Mouse (Mus musculus): ENCODE data around the gene Fignl1. TPM values are rescaled to one million over a fixed set of nuclear protein-coding genes. Genes with fewer than 3 reads are reported as not detected.

The Fignl1 gene
- total and polyA plus RNA-seq, 3 experiments, result 82.8 to 189 (median 98.5) TPM

GRCm38 (mm10) chr11:11844367-11844971 lies 35.7 kb upstream of the Fignl1 start:
- Histone ChIP-seq H3K4me1 (ENCODE audit: control insufficient read depth in 1 of 2, insufficient read depth in 2 of 2) (peaks cover 3 to 19% of the 10 kb centered on the region in 2 experiments; a peak in 3 of 4 replicates), H3K4me2 (ENCODE audit: insufficient read depth, low read depth, poor library complexity, severe bottlenecking) (no peak overlapping the region), H3K79me2 (replicated peaks; ENCODE audit: control insufficient read depth, extremely low read depth, insufficient read depth, poor library complexity, severe bottlenecking) (no peaks in the 10 kb centered on the region), H3K4me3 (replicated peaks in 1 of 3; ENCODE audit: low read depth in 2 of 3, low read length in 2 of 3, poor library complexity in 1 of 3) (no peak overlapping the region), H3K9me3 (replicated peaks; ENCODE audit: low read length) (no peaks in the 10 kb centered on the region), H3K27me3 (replicated peaks) (no peaks in the 10 kb centered on the region), H3K36me3 (replicated peaks in 1 of 2; ENCODE audit: control insufficient read depth in 1 of 2, insufficient read depth in 1 of 2, low read length in 1 of 2) (no peaks in the 10 kb centered on the region), H3K9ac (ENCODE audit: insufficient read depth, low read depth) (no peak overlapping the region), H3K27ac (ENCODE audit: insufficient read depth, low read depth) (no peak overlapping the region)
- DNase-seq (ENCODE audit: extremely low read depth), result peak; percentile 44
- in situ Hi-C loops (cut with MboI; ENCODE audit: low pct_ligation_motif_present, low pct_unique_long_range_greater_than_20kb, low sequenced_read_pairs), result loop anchor here (5.0 kb wide), 1 partner anchor 38 kb away; no protein-coding TSS in a partner anchor
- dilution Hi-C loops (cut with MboI; ENCODE audit: extremely low pct_ligation_motif_present, extremely low pct_unique_long_range_greater_than_20kb, low sequenced_read_pairs), result no loop called here
- TF ChIP-seq CTCF (conservative IDR thresholded peaks at IDR 0.05 in 1 of 2, IDR thresholded peaks at IDR 0.05 in 1 of 2; ENCODE audit: low read depth in 2 of 2, low read length in 2 of 2) (peak in 1 of 2 experiments; percentile 94; a peak in 2 of 4 replicates), ZC3H11A (IDR thresholded peaks at IDR 0.05; ENCODE audit: low read depth, low read length) (peak; percentile 83), RAD21 (IDR thresholded peaks at IDR 0.05; ENCODE audit: low read depth, low read length) (peak; percentile 81), NELFE (IDR thresholded peaks at IDR 0.05; ENCODE audit: low read depth, low read length) (peak; percentile 39; the same call in 1 of the 2 replicates), ELF1 (IDR thresholded peaks at IDR 0.05; ENCODE audit: low read depth, low read length) (peak; percentile 27; the same call in 1 of the 2 replicates), SMC3 (IDR thresholded peaks at IDR 0.05; ENCODE audit: low read depth, low read length) (peak; percentile 97), ZKSCAN1 (IDR thresholded peaks at IDR 0.05; ENCODE audit: borderline replicate concordance, low read depth, low read length) (no peak), EP300 (IDR thresholded peaks at IDR 0.05; ENCODE audit: low read length) (no peak)

GRCm38 (mm10) chr11:11841590-11841989 lies 32.8 kb upstream of the Fignl1 start:
- TF ChIP-seq USF1 (IDR thresholded peaks at IDR 0.05; ENCODE audit: low read depth, low read length), result no peak
- DNase-seq (ENCODE audit: extremely low read depth), result no peak
- Histone ChIP-seq H3K27me3 (replicated peaks) (no peaks in the 10 kb centered on the region), H3K4me1 (ENCODE audit: control insufficient read depth in 1 of 2, insufficient read depth in 2 of 2) (peaks cover 3 to 13% of the 10 kb centered on the region in 2 experiments; a peak in 3 of 4 replicates), H3K36me3 (replicated peaks in 1 of 2; ENCODE audit: control insufficient read depth in 1 of 2, insufficient read depth in 1 of 2, low read length in 1 of 2) (no peaks in the 10 kb centered on the region), H3K9ac (ENCODE audit: insufficient read depth, low read depth) (no peak overlapping the region), H3K4me3 (replicated peaks in 1 of 3; ENCODE audit: low read depth in 2 of 3, low read length in 2 of 3, poor library complexity in 1 of 3) (no peak overlapping the region), H3K79me2 (replicated peaks; ENCODE audit: control insufficient read depth, extremely low read depth, insufficient read depth, poor library complexity, severe bottlenecking) (no peaks in the 10 kb centered on the region), H3K27ac (ENCODE audit: insufficient read depth, low read depth) (no peak overlapping the region), H3K4me2 (ENCODE audit: insufficient read depth, low read depth, poor library complexity, severe bottlenecking) (no peak overlapping the region), H3K9me3 (replicated peaks; ENCODE audit: low read length) (no peaks in the 10 kb centered on the region)
- dilution Hi-C loops (cut with MboI; ENCODE audit: extremely low pct_ligation_motif_present, extremely low pct_unique_long_range_greater_than_20kb, low sequenced_read_pairs) (no loop called here), in situ Hi-C loops (cut with MboI; ENCODE audit: low pct_ligation_motif_present, low pct_unique_long_range_greater_than_20kb, low sequenced_read_pairs) (loop anchor here (5.0 kb wide), 1 partner anchor 41 kb away; no protein-coding TSS in a partner anchor)

GRCm38 (mm10) chr11:11840746-11841145 lies 32.0 kb upstream of the Fignl1 start:
- DNase-seq (ENCODE audit: extremely low read depth), result no peak
- H3K4me1 ChIP-seq (ENCODE audit: control insufficient read depth in 1 of 2, insufficient read depth in 2 of 2), result peaks cover 3 to 13% of the 10 kb centered on the region in 2 experiments; a peak in 3 of 4 replicates
- in situ Hi-C loops (cut with MboI; ENCODE audit: low pct_ligation_motif_present, low pct_unique_long_range_greater_than_20kb, low sequenced_read_pairs) (loop anchor here (5.0 kb wide), 1 partner anchor 42 kb away; no protein-coding TSS in a partner anchor), dilution Hi-C loops (cut with MboI; ENCODE audit: extremely low pct_ligation_motif_present, extremely low pct_unique_long_range_greater_than_20kb, low sequenced_read_pairs) (no loop called here)
- H3K9ac ChIP-seq (ENCODE audit: insufficient read depth, low read depth), result no peak overlapping the region
- H3K4me3 ChIP-seq (replicated peaks in 1 of 3; ENCODE audit: low read depth in 2 of 3, low read length in 2 of 3, poor library complexity in 1 of 3), result no peak overlapping the region
- TF ChIP-seq JUN (IDR thresholded peaks at IDR 0.05; ENCODE audit: insufficient read depth, low read depth, low read length) (no peak), CTCF (conservative IDR thresholded peaks at IDR 0.05 in 1 of 2, IDR thresholded peaks at IDR 0.05 in 1 of 2; ENCODE audit: low read depth in 2 of 2, low read length in 2 of 2) (no peak), UBTF (IDR thresholded peaks at IDR 0.05; ENCODE audit: low read depth, low read length) (no peak), RCOR1 (conservative IDR thresholded peaks at IDR 0.05; ENCODE audit: low read depth, low read length) (no peak), ZKSCAN1 (IDR thresholded peaks at IDR 0.05; ENCODE audit: borderline replicate concordance, low read depth, low read length) (no peak), SIN3A (IDR thresholded peaks at IDR 0.05; ENCODE audit: low read length) (no peak), E2F4 (IDR thresholded peaks at IDR 0.05; ENCODE audit: insufficient replicate concordance, low read depth, low read length) (no peak), ZNF384 (IDR thresholded peaks at IDR 0.05; ENCODE audit: low read depth, low read length) (no peak), ETS1 (conservative IDR thresholded peaks at IDR 0.05; ENCODE audit: low read depth, low read length) (no peak), MYC (IDR thresholded peaks at IDR 0.05; ENCODE audit: low read depth, low read length) (no peak), ZC3H11A (IDR thresholded peaks at IDR 0.05; ENCODE audit: low read depth, low read length) (no peak), POLR2A (IDR thresholded peaks at IDR 0.05; ENCODE audit: low read depth, low read length) (no peak), BHLHE40 (IDR thresholded peaks at IDR 0.05; ENCODE audit: low read depth, low read length) (no peak), NRF1 (IDR thresholded peaks at IDR 0.05; ENCODE audit: low read depth, low read length) (no peak), USF2 (conservative IDR thresholded peaks at IDR 0.05; ENCODE audit: low read depth, low read length) (no peak)
- H3K9me3 ChIP-seq (replicated peaks; ENCODE audit: low read length), result no peaks in the 10 kb centered on the region
- H3K36me3 ChIP-seq (replicated peaks in 1 of 2; ENCODE audit: control insufficient read depth in 1 of 2, insufficient read depth in 1 of 2, low read length in 1 of 2), result no peaks in the 10 kb centered on the region
- H3K27ac ChIP-seq (ENCODE audit: insufficient read depth, low read depth), result no peak overlapping the region
- H3K4me2 ChIP-seq (ENCODE audit: insufficient read depth, low read depth, poor library complexity, severe bottlenecking), result no peak overlapping the region
- H3K27me3 ChIP-seq (replicated peaks), result no peaks in the 10 kb centered on the region
- no peaks in the 10 kb centered on the region for H3K79me2 ChIP-seq (replicated peaks; ENCODE audit: control insufficient read depth, extremely low read depth, insufficient read depth, poor library complexity, severe bottlenecking)
